Mouse (Mus musculus): Measurements from ENCODE around the gene Gm5431.

Gm5431 gene

GRCm38 (mm10) chr11:48838879-48839680 lies 62.9 kb downstream of the Gm5431 start:
- DNase-seq (ENCODE audit: low read depth), result no peak

- DNase-seq (ENCODE audit: low read depth), result no peak
Measured at GRCm38 (mm10) chr11:48838181-48838797, 63.7 kb downstream of the Gm5431 start.
